Mouse (Mus musculus) heart, postnatal 10 days (tissue): Measurements from ENCODE around the gene Med25. TPM values are rescaled to one million over a fixed set of nuclear protein-coding genes. Genes with fewer than 3 reads are reported as not detected.

Experiments
- DNase-seq, 2 experiments: peaks; one replicate each; pipeline ENCODE4 v3.0.0; 2021
- intact Hi-C: fragments of 180-260 bp; cut with DNase I; formaldehyde crosslinking; loops from one replicate; pipeline ENCODE4 v1.15.1; 2025
- total RNA-seq, 2 experiments: library from RNA; stranded (reverse); gene quantifications; 2 replicates each; pipeline ENCODE4 v1.2.3; 2021

The Med25 gene
- 10 to 100 TPM; 67.7 to 77.1 TPM for total RNA-seq

- intact Hi-C loops = no loop called here
Observed at GRCm38 (mm10) chr7:44892276-44892921, at the start of gene Med25. Med25 (minus strand) TSS chr7:44892712.

GRCm38 (mm10) chr7:44938680-44939079 lies 46.2 kb upstream of the Med25 start:
- no peak for DNase-seq
- intact Hi-C loops = no loop called here

More at GRCm38 (mm10) chr7:44892276-44892921, at the start of gene Med25:
- DNase-seq = peak; percentile 93 to 95

GRCm38 (mm10) chr7:44929204-44930151 lies 37.0 kb upstream of the Med25 start, which contains the start of gene Ap2a1:
Ap2a1 (minus strand) TSS chr7:44929496.
- DNase-seq = peak; percentile 100
- intact Hi-C loops = loop anchor here (2.0 kb wide), 1 partner anchor 29 kb away; no protein-coding TSS in a partner anchor

GRCm38 (mm10) chr7:44928570-44928969 lies 36.1 kb upstream of the Med25 start:
- intact Hi-C loops = no loop called here
- no peak for DNase-seq

- intact Hi-C loops = no loop called here
- peak; percentile 30 to 45 for DNase-seq
Observed at GRCm38 (mm10) chr7:44925468-44925867, 33.0 kb upstream of the Med25 start.

GRCm38 (mm10) chr7:44922530-44922929 lies 30.0 kb upstream of the Med25 start:
- DNase-seq = no peak
- intact Hi-C loops = loop anchor here (5.0 kb wide), 1 partner anchor 35 kb away; no protein-coding TSS in a partner anchor

- DNase-seq = no peak
- intact Hi-C loops = no loop called here
Observed at GRCm38 (mm10) chr7:44919127-44919526, 26.6 kb upstream of the Med25 start.

- intact Hi-C loops = no loop called here
- DNase-seq = no peak
Observed at GRCm38 (mm10) chr7:44918219-44918618, 25.7 kb upstream of the Med25 start.

GRCm38 (mm10) chr7:44916881-44917280 lies 24.4 kb upstream of the Med25 start:
- intact Hi-C loops = no loop called here
- DNase-seq = no peak

GRCm38 (mm10) chr7:44916191-44916590 lies 23.7 kb upstream of the Med25 start:
- no peak for DNase-seq
- intact Hi-C loops = no loop called here

- DNase-seq = no peak
- intact Hi-C loops = no loop called here
Observed at GRCm38 (mm10) chr7:44915314-44915713, 22.8 kb upstream of the Med25 start.

- intact Hi-C loops = no loop called here
- DNase-seq = no peak
Observed at GRCm38 (mm10) chr7:44914396-44914795, 21.9 kb upstream of the Med25 start.

GRCm38 (mm10) chr7:44908706-44909476 lies 16.4 kb upstream of the Med25 start:
- no peak for DNase-seq
- intact Hi-C loops = no loop called here

- DNase-seq = no peak
- intact Hi-C loops = no loop called here
Observed at GRCm38 (mm10) chr7:44905430-44905829, 12.9 kb upstream of the Med25 start.

GRCm38 (mm10) chr7:44901230-44901722 lies 8.8 kb upstream of the Med25 start:
- intact Hi-C loops = no loop called here
- no peak for DNase-seq

GRCm38 (mm10) chr7:44900632-44901031 lies 8.1 kb upstream of the Med25 start:
- intact Hi-C loops = no loop called here
- no peak for DNase-seq

GRCm38 (mm10) chr7:44898607-44899006 lies 6.1 kb upstream of the Med25 start:
- peak; percentile 30 to 51 for DNase-seq
- intact Hi-C loops = loop anchor here (5.0 kb wide), 1 partner anchor 54 kb away; no protein-coding TSS in a partner anchor

GRCm38 (mm10) chr7:44896499-44896898 lies 4.0 kb upstream of the Med25 start:
- intact Hi-C loops = loop anchor here (2.0 to 5.0 kb wide), 2 partner anchors 30 to 56 kb away; no protein-coding TSS in a partner anchor
- peak; percentile 48 to 57 for DNase-seq

- intact Hi-C loops = loop anchor here (2.0 to 5.0 kb wide), 2 partner anchors 31 to 56 kb away; no protein-coding TSS in a partner anchor
- DNase-seq = peak; percentile 94 to 96
Observed at GRCm38 (mm10) chr7:44895593-44896434, 3.3 kb upstream of the Med25 start, which contains the start of gene Fuz. Fuz (plus strand) TSS chr7:44896079.
